Mouse (Mus musculus) heart, adult 2 months (tissue): ENCODE data around the gene Apold1. TPM values are rescaled to one million over a fixed set of nuclear protein-coding genes. Genes with fewer than 3 reads are reported as not detected.

ENCODE experiments used
- DNase-seq, 2 experiments: peaks; one replicate each; pipeline ENCODE4 v3.0.0; 2021
- H3K27ac ChIP-seq: fragments of 200-600 bp; 2 replicates; pipeline ENCODE4 v1.8.1; 2022
- H3K27me3 ChIP-seq: fragments of 200-500 bp; 2 replicates; pipeline ENCODE4 v1.6.1; 2012; ENCODE audit warnings: mild to moderate bottlenecking, low read length, inconsistent platforms, mixed read lengths; ENCODE audit not compliant: control insufficient read depth, insufficient read depth
- H3K36me3 ChIP-seq: fragments of 200-500 bp; 2 replicates; pipeline ENCODE4 v1.6.1; 2012; ENCODE audit warnings: low read length, inconsistent platforms; ENCODE audit not compliant: control insufficient read depth, insufficient read depth
- H3K4me1 ChIP-seq: fragments of 200-500 bp; 2 replicates; pipeline ENCODE4 v1.6.1; 2011; ENCODE audit warnings: low read length; ENCODE audit not compliant: control insufficient read depth, insufficient read depth
- H3K4me3 ChIP-seq: fragments of 200-600 bp; 2 replicates; pipeline ENCODE4 v1.8.1; 2022
- H3K79me2 ChIP-seq: fragments of 200-500 bp; replicated peaks from 2 replicates; pipeline ENCODE4 v1.6.1; 2012; ENCODE audit warnings: mild to moderate bottlenecking, inconsistent platforms, low read length, moderate library complexity, mixed read lengths; ENCODE audit not compliant: control insufficient read depth, insufficient read depth
- H3K9ac ChIP-seq: fragments of 200-500 bp; 2 replicates; pipeline ENCODE4 v1.6.1; 2012; ENCODE audit warnings: low read depth, mild to moderate bottlenecking, control low read depth, inconsistent platforms, low read length, mixed read lengths
- CTCF ChIP-seq: fragments of 200-600 bp; IDR thresholded peaks from 2 replicates; pipeline ENCODE4 v1.8.1; 2022; ENCODE audit warnings: antibody characterized with exemption, mild to moderate bottlenecking, moderate library complexity
- EP300 ChIP-seq: fragments of 200-500 bp; IDR thresholded peaks from 2 replicates; pipeline ENCODE4 v1.6.1; 2011; ENCODE audit warnings: low read depth, low read length, control low read depth; ENCODE audit not compliant: insufficient read depth
- POLR2A ChIP-seq: fragments of 200-500 bp; IDR thresholded peaks from 2 replicates; pipeline ENCODE4 v1.6.1; 2011; ENCODE audit warnings: mild to moderate bottlenecking, low read depth, low read length, control low read depth; ENCODE audit not compliant: insufficient read depth
- WGBS: fragments of 180-500 bp; shearing (Covaris S2); methylation state at CpG from one replicate; pipeline ENCODE4 v1.1.7; 2018; 5-methylcytosine and 5-hydroxymethylcytosine counted together
- intact Hi-C: fragments of 180-260 bp; cut with DNase I; formaldehyde crosslinking; loops from one replicate; pipeline ENCODE4 v1.15.1; 2025
- polyA plus RNA-seq: library from polyadenylated mRNA; depleted of rRNA; stranded (reverse); fragments of >200 nt; gene quantifications from 2 replicates; pipeline ENCODE4 v1.2.3, GENCODE M21; 2012
- total RNA-seq, 2 experiments: library from RNA; stranded (reverse); gene quantifications; 2 replicates each; pipeline ENCODE4 v1.2.3; 2021

Apold1 gene
- total and polyA plus RNA-seq, 3 experiments, result 3.6 to 9.3 (median 6.9) TPM

DNA sequence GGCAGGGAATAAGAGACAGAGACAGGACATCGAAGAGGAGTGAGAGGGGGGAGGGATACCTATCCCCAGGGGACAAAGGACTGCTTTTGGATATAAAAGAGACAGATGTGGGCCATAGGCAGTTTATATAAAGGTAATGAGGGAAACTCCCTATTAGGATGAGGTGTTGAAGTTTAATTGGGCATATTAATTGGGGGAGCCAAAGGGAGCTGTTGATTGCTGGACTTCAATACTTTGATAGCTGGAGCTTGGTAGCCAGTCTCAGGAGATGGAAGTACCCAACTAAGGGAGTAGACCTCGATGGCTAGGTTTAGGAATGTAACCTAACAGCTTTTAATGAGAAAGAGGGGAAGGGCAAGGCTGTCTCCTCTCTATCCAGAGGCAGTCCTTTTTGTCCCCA, 17.6 kb upstream of the Apold1 start:
- no peak for TF ChIP-seq EP300
- no peak for TF ChIP-seq POLR2A
- no peak for TF ChIP-seq CTCF
- intact Hi-C loops, result no loop called here
- Histone ChIP-seq H3K4me3 (no peak overlapping the region), H3K9ac (no peak overlapping the region), H3K79me2 (no peaks in the 10 kb centered on the region), H3K36me3 (no peaks in the 10 kb centered on the region), H3K27me3 (no peaks in the 10 kb centered on the region), H3K27ac (no peak overlapping the region), H3K4me1 (no peaks in the 10 kb centered on the region)
- 77% methylated on average over 2 of the region's 2 CpGs for WGBS
- DNase-seq, result no peak

DNA sequence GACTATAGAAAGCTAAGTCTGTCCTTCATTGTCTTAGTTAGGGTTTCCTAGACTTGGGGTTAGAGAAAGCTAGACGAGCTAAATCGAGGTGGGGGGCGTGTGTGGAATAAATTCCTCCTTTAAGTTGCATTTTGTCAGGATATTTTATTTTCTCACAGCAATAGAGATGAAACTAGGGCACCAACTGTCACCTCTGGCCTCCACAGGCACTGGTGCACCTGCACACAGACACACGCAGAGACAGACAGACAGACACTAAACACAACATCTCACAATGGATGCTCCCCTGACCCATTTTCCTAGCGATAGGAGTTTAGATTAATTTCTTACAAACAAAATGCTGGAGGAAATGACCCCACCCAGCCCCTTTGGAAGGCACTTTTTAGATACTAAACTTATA, 14.8 kb upstream of the Apold1 start:
- H3K4me3 ChIP-seq, result no peak overlapping the region
- no peak overlapping the region for H3K27ac ChIP-seq
- no peak for TF ChIP-seq POLR2A
- no peak for TF ChIP-seq EP300
- TF ChIP-seq CTCF, result no peak
- no peaks in the 10 kb centered on the region for H3K36me3 ChIP-seq
- no peaks in the 10 kb centered on the region for H3K79me2 ChIP-seq
- no peaks in the 10 kb centered on the region for H3K4me1 ChIP-seq
- intact Hi-C loops, result no loop called here
- no peaks in the 10 kb centered on the region for H3K27me3 ChIP-seq
- DNase-seq, result no peak
- WGBS, result 82% methylated on average over 5 of the region's 5 CpGs
- H3K9ac ChIP-seq, result no peak overlapping the region

DNA sequence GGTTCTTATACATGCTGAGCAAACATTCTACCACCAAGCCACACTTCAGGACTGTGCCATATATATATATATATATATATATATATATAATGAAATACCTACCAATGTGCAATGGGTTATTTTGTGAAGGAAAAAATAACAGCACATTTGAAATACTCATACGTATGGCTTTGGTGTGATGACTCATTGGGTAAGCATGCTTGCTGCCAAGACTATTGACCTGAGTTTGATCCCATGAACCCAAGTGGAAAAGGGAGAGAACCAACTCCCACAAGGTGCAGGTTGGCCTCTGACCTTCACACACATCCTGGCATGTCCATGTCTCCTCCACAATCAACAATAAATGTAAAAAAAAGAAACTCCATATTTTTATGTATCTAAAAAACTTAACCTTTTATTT, 13.2 kb upstream of the Apold1 start:
- no peak for DNase-seq
- Histone ChIP-seq H3K79me2 (no peaks in the 10 kb centered on the region), H3K4me3 (no peak overlapping the region), H3K36me3 (no peaks in the 10 kb centered on the region), H3K4me1 (no peaks in the 10 kb centered on the region), H3K27me3 (no peaks in the 10 kb centered on the region), H3K9ac (no peak overlapping the region), H3K27ac (no peak overlapping the region)
- TF ChIP-seq EP300, result no peak
- TF ChIP-seq POLR2A, result no peak
- TF ChIP-seq CTCF, result no peak
- intact Hi-C loops, result no loop called here
- 35% methylated on average over 1 of the region's 1 CpGs for WGBS

DNA sequence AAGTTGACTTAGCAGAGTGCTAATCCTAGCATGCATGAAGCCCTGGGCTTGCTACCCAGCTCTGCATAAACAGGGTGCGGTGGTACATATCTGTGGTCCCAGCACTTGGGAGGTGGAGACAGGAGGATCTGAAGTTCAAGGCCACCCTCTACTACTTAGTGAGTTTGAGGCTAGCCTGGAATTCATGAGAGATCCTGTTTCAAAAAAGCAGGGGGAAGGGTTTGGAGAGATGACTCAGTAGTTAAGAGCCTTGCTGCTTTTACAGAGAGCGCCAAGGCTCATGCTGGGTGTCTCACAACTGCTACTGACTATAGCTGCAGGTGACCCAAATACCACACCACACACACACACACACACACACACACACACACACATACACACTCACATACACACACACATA, 12.0 kb upstream of the Apold1 start:
- intact Hi-C loops, result no loop called here
- WGBS, result 93% methylated on average over 2 of the region's 2 CpGs
- Histone ChIP-seq H3K36me3 (no peaks in the 10 kb centered on the region), H3K27ac (no peak overlapping the region), H3K79me2 (no peaks in the 10 kb centered on the region), H3K9ac (no peak overlapping the region), H3K4me1 (no peaks in the 10 kb centered on the region), H3K4me3 (no peak overlapping the region), H3K27me3 (no peaks in the 10 kb centered on the region)
- DNase-seq, result no peak
- TF ChIP-seq CTCF (no peak), POLR2A (no peak), EP300 (no peak)

DNA sequence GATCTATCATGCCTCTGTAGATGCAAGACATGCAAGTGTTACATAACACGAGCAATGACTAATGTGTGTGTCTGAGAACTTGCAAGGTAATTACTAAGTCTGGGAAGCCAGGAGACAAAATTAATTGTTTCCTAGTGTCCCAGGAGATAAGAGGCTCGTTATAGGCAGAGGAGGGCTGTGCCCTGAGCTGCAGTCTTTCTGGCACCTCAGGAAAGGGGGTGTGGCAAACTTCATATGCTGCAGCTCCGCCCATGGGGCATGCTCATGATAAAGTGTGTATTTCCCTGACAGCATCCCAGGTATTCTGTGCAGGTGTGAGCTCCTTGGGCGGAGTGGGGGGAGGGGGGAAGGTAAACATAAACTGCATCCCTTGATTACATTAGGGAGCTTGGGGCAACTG, 9.4 kb upstream of the Apold1 start:
- 48% methylated on average over 4 of the region's 4 CpGs for WGBS
- Histone ChIP-seq H3K4me1 (no peaks in the 10 kb centered on the region; the same call in 1 of the 2 replicates), H3K27ac (no peak overlapping the region), H3K79me2 (no peaks in the 10 kb centered on the region), H3K36me3 (no peaks in the 10 kb centered on the region), H3K9ac (no peak overlapping the region), H3K27me3 (no peaks in the 10 kb centered on the region), H3K4me3 (no peak overlapping the region)
- intact Hi-C loops, result no loop called here
- no peak for DNase-seq
- TF ChIP-seq POLR2A, result no peak
- no peak for TF ChIP-seq EP300
- no peak for TF ChIP-seq CTCF

DNA sequence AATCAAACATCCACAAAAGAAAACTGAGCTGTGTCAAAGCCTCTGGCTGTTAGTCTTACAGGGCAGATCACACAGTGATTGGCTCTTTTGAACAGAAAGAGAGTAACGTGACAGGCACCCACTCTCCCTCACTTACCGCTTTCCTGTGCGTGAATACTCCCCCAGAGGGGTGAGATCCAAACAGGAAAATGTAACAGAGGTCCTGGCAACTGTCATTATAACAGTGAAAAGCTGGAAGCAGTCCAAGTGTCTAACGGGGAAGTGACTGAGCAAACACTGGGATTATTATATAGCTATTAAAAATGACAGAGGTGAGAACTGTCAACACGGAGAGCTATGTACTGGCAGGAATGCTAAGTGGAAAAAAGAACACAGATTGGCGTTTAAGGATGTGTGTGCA, 4.9 kb upstream of the Apold1 start:
- TF ChIP-seq EP300, result no peak
- Histone ChIP-seq H3K27me3 (no peaks in the 10 kb centered on the region), H3K9ac (no peak overlapping the region), H3K4me3 (no peak overlapping the region), H3K79me2 (no peaks in the 10 kb centered on the region), H3K27ac (peak overlapping the region; percentile 16; the same call in 1 of the 2 replicates), H3K36me3 (no peaks in the 10 kb centered on the region), H3K4me1 (peaks cover 2% of the 10 kb centered on the region)
- intact Hi-C loops, result no loop called here
- 16% methylated on average over 6 of the region's 6 CpGs for WGBS
- peak in 1 of 2 experiments; percentile 13 for DNase-seq
